Mouse (Mus musculus): ENCODE results near the gene Nmur1. TPM values are rescaled to one million over a fixed set of nuclear protein-coding genes. Genes with fewer than 3 reads are reported as not detected.
A peak's percentile ranks its signal among the peaks of the same experiment; 100 is the strongest.

The Nmur1 gene
- total RNA-seq, 4 experiments from 2014 or later: not detected

GRCm38 (mm10) chr1:86440887-86441723 is 15.1 kb upstream of the Nmur1 start:
- peak; percentile 49 for DNase-seq

DNA sequence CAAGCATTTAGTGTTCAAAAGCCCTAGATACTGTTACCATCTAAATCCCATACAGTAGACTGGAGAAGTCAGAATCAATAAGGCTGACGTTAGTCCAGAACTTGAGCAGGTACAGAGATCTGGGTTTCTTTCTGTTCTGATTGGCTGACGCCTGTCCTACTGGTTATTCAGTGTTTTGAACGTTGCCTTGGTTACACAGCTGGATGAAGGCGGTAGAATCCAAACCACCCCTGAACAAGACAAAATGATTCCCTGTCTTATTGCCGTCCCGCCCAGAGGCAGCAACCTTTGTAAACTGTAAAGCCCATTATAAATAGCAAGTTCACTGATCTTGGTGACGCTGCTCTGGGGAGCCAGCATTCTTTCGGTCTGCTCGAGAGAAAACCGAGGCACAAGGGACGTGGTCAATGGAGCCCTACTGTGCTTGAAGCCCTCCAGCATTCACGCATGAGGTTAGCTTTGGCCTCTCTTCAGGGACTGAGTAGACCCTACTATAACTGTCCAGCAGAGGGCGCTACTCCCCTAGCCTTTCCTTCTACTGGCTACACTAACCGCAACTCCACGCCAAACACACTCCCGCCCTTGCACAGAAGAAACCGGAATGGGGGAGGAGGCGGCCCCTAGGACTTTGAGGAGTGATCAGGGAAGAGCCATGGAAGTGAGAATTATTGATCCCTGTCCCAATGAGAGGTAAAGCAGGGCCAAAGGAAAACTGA is 14.3 kb upstream of the Nmur1 start:
- DNase-seq: peak; percentile 89

GRCm38 (mm10) chr1:86439487-86440170 is 13.6 kb upstream of the Nmur1 start:
- DNase-seq: peak; percentile 70

DNA sequence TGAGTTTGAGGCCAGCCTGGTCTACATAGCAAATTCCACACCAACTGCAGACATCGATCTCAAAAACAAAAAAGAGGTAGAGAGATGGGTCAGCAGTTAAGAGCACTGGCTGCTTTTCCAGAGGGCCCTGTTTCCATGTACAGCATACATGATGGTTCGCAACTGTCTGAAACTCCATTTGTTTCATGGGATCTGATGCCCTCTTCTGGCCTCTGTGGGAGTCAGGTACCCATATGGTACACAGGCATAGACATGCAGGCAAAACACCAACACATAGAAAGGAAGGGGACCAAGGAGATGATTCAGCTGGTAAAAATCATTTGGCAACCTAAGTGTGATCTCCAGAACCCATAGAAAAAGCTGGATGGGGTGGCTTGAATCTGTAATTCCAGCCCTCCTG is 12.5 kb upstream of the Nmur1 start:
- DNase-seq: no peak

- no peak for DNase-seq
These were observed 11.9 kb upstream of the Nmur1 start for GRCm38 (mm10) chr1:86438014-86438319.

DNA sequence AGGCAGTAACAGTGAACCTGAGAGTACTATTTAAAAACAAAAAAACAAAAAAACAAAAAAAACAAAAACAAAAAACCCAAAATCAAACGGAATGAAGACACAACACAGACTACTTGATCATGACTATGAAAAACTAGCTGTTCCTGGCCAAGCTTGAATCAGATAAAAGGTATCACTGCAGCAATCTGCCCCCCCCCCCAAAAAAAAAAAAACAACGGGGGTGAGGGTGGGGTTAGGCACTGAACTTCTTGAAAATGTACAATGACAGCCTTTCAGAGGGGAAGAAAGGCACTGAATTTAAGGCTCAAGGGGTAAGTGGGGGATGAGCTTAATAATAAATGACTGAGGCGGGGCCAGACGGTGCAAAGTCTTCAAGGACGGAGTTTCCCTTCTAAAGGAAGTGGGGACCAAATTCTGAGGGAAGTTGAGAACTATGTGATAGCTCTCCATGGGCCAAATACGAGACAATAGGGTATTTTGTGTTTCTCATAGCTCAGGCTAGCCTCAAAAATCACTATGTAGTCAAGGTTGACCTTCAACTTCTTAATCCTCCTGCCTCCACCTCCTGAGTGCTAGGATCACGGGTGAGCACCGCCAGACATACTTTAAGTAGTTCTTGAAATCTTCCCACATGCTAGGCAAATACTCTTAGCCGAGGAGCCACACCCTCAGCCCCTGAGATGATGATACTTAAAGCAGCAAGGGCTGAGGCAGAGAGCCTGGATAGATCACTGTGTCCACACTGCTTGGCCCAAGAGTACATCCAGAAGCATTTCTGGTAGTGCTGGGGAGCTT is 11.4 kb upstream of the Nmur1 start:
- DNase-seq: no peak

GRCm38 (mm10) chr1:86435302-86435821 is 9.3 kb upstream of the Nmur1 start:
- no peak for DNase-seq

GRCm38 (mm10) chr1:86434439-86435201 is 8.6 kb upstream of the Nmur1 start:
- DNase-seq: peak; percentile 98

DNA sequence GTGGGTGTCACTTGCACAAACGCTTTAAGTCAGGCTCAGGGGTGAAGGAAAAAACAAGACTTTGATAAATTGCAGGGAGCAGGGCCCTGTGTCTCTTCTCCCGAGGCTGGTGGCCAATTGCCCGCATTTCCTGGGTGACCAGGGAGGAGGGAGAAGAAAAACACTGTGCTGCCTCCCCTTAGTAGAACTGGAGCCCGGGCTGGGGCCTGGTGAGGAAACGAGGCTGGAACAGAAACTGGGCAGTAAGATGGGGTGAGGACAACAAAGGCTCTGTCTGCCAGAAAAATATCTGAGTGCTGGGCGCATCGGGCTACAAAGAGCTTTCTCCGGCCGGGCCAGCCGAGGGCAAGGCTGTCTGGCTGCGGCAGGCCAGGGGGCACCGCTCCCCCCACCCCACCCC is 8.0 kb upstream of the Nmur1 start:
- peak; percentile 63 for DNase-seq

DNA sequence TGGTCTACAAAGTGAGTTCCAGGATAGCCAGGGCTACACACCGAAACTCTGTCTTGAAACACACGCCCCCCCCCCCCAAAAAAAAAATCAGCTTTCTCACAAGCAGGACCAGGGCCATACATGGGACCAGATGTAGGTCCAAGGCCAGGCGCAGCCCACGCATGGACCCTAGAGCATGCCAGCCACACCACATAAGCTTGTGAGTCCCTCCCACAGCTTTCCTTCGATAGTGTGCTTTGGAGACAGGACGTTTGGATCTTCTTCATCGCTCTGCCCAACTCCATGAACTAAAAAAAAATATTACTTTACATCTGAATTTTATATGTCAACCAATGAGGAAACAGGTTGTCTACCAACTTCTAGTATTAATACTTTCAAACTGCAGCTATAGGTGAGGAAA is 7.3 kb upstream of the Nmur1 start:
- no peak for DNase-seq

DNA sequence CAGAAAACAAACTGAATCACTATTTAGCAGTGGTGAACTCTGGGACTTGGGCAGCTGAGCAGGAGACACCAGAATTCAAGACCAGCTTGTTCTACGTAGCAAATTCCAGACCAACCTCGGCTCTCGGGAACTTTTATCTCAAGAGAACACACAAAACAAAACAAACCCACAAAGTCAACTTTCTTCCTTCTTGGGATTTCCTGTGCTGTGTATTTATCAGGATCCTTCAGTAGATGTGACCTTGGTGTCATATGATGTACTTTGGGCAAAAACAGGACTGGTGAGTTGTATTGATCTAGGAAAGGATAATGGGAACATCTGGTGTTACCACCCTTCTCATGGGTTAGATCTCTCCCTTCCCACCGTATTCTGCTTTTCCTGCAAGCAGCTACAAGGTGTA is 6.8 kb upstream of the Nmur1 start:
- DNase-seq: no peak

DNA sequence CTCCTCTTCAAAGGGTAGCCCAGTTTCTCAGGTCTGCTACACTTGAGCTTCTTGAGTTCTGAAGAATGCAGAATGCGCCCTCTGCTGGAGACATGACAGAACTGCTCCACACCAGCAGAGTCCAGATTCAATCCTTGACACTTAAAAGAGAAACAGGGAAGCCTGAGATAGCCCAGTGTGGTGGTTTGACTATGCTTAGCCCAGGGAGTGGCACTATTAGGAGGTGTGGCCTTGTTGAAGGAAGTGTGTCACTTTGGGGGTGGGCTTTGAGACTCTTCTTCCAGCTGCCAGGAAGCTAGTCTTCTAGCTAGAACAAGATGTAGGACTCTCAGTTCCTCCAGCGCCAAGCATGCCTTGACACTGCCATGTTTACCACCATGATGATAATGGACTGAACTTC is 4.0 kb upstream of the Nmur1 start:
- peak; percentile 64 for DNase-seq

GRCm38 (mm10) chr1:86424835-86425547 is 1.0 kb downstream of the Nmur1 start:
- DNase-seq: no peak

DNA sequence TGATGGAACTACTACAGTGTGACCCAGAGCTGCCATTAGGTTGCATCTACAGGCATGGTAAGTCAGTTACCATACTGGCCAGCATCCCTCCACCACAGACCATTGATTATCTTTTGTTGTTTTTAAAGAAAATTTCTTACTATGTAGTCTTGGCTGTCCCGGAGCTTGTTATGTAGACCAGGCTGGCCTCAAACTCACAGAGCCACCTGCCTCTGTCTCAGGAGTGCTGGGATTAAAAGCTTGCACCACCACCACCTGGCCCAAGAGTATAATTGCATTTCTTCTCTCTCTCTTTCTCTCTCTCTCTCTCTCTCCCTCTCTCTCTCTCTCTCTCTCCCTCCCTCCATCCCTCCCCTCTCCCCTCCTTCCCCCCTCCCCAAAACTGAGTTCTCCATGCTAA is 1.7 kb downstream of the Nmur1 start:
- no peak for DNase-seq

GRCm38 (mm10) chr1:86423879-86424278 is 2.1 kb downstream of the Nmur1 start:
- DNase-seq: no peak

GRCm38 (mm10) chr1:86421007-86421406 is 5.0 kb downstream of the Nmur1 start:
- peak; percentile 68 for DNase-seq

GRCm38 (mm10) chr1:86416321-86416720 is 9.7 kb downstream of the Nmur1 start:
- no peak for DNase-seq

- no peak for DNase-seq
These were observed 10.3 kb downstream of the Nmur1 start for GRCm38 (mm10) chr1:86415612-86416184.

DNA sequence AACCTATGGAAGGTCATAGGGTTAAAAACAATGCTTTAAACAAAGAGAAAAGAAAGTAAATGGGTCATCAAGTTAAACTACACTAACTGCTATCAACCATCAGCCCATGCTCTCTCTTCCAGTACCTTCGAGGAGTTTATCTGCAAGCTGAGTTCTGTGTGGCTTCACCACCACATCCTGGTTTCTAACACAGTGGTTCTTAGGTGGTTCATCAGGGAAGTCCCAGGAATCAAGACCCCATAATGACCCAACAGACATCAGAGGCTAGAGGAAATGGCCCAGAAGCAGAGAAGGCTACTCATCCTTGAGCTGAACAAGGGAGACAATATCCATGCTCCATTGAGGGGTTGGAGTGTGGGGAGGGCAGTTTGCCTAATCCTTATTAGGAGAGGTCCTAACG is 10.9 kb downstream of the Nmur1 start:
- DNase-seq: no peak

DNA sequence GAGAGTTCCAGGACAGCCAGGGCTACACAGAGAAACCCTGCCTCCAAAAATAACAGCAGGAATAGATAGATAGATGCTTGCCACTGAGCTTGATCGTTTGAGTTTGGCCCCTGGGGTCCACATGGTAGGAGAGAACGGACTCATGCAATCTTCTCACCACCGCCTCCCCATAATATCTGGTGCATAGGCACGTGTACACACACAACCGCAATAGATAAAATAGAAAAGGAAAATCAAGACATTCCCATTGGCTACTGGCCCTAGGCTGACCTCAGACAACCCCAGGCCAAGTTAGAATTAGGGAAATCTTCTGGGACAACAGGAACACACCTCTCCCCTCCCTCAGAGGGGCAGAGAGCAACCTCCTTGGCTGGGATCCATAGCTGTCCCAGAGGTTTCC is 11.3 kb downstream of the Nmur1 start:
- DNase-seq: no peak

DNA sequence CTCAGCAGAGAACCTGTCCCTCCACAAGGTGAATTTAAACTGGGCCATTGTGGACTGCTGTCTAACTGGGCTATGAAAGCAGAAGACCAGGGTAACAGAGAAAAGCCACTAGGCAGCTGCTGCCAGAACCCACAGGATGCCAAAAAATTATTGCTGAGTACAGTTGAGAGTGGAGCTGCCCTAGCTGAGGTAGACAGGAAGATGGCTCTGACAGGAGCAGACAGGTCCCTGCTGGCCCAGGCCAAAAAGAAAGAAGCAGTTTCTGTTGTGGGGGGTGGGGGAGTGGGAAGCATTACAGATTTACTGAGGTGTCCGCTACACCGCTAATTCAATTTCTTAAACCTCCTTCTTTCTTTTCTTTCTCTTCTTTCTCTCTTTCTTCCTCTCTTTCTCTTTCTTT is 16.6 kb downstream of the Nmur1 start:
- no peak for DNase-seq
